Mouse (Mus musculus) layer of hippocampus, adult 9-10 months (tissue): Measurements from ENCODE around the gene Atp5d.

Experiments
- DNase-seq: peaks from one replicate; pipeline ENCODE4 v3.0.0; 2022; ENCODE audit warnings: low spot score

Gene Atp5d

DNA sequence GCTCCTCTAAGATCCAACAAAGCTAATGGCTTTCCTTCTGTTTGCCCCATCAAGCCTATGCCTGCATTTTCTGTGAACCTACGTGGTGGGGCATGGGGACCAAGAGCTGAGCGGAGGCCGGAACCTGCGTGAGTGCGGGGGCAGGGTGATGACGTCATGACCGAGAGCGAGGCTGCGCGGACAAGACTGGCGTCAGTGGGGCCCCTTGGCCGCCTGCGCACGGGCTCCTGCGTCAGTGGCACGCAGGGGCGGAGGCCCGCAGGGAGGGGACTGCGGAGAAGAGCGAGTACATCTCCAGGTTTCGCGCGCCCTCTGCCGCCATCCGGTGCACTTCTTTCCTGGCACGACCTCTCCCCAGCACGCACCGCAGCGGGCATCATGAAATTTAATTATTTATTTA is 2.8 kb downstream of the Atp5d start:
- peak; percentile 89 for DNase-seq

DNA sequence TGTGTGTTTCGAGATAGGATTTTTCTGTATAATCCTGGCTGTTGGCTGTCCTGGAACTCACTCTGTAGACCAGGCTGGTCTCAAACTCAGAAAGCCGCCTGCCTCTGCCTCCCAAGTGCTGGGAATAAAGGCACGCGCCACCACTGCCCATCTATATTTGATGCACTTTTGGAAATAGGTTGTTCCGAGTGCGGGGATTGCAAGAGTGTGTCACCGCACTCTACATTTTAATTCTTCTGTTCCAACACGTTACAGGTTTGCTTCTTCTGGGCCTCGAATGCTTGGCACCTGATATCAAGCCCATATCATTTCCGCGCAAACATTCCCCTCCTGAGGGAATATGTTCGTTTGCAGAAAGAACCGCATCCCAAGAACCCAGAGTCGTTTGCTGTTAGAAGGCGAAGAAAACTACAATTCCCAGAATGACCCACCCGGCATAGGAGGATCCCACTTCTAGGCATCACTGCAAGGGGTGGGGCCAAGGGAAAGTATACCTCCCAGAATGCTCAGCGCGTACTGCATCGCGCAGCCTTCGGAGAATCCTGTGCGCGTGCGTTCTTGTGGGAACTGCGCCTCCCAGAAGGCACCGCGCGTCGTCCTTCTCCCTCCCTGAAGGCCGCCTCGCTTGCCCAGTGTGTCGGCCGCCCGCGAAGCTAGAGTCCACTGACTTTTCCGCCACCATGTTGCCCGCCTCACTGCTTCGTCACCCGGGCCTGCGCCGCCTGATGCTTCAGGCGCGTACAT is 3.5 kb downstream of the Atp5d start:
- peak; percentile 82 for DNase-seq

DNA sequence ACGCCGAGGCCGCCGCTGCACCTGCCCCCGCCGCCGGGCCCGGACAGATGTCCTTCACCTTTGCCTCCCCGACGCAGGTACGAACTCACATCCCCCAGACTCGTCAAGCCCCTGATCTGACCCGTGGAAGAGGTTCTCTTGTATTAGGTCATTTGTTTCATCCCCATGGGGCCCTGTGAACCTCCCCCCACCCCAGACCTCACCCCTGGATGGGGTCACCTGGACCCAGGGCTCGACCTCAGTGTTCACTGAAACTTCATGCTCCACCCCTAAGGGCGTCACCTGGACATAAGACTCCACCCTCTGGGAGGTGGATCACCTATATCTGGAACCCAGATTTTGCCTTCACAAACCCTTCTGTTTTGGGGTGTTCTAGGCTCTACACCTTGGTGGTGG is 4.1 kb downstream of the Atp5d start:
- no peak for DNase-seq

DNA sequence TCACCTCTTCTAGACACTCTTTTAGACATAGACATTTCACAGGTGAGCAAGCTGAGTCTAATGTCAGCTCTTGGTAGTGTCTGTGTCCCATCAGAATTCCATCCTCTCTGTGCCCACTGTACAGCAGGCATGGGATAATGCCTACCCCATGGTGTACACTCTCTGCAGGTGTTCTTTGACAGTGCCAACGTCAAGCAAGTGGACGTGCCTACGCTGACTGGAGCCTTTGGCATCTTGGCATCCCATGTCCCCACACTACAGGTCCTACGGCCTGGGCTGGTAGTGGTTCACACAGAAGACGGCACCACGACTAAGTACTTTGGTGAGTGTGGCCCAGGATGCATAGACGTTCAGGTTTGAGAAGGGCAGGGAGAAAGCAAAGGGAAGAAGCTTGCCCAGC is 5.2 kb downstream of the Atp5d start:
- DNase-seq: no peak

DNA sequence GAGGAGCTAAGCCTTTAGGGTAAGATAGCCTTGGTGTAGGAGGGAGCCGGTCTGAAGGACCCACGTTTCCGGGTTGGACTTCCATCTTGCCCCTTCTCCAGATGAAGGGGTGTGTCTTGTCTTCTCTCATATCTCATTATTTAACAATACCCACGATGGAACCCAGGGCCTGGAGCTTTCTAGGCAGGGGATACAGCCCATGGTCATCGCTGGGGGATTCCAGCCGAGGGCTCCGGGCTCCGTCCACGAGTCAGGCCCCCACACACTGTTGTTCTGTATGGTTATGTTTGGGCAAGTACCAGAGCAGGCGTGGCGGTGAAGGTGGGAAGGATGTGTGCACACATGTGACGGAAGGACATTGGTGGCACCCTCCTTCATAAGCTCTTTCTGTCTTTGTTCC is 5.7 kb downstream of the Atp5d start:
- no peak for DNase-seq

DNA sequence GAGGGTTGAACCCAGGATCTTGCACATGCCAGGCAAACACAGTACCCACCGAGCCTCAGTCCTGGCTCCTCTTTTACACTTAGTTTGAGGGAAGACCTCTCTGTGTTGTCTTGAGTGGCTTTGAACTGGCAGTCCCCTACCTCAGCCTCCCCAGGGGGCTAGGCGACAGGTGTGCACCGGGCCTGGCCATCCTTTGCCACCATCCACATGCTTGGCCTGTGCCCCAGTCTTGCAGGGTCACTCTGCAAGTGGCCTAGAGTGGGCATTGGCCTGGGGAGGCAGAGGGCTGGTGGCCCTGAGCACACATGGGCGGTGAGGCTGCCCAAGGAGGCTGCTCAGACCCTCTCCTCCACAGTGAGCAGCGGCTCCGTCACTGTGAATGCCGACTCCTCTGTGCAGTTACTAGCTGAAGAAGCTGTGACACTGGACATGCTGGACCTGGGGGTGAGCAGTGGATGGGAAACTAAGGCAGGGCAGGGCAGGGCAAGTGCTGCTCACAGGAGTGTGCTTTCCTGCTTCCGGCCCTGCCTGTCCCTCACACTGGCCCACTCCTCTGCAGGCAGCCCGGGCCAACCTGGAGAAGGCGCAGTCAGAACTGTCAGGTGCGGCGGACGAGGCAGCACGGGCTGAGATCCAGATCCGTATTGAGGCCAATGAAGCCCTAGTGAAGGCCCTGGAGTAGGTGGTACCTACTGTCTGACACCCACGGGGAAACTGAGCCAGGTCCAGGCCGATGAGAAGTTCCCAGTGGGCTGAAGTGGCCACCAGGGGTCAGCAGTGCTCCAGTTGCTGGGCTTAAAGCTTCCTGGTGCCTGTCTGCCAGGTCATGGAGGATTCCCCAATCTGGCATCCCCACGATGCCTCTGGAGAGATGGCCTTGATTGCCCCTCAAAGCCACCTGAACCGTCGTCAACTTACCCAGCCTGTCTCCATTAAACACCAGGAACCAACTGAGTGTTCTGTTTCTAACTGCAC is 6.7 kb downstream of the Atp5d start:
- no peak for DNase-seq

DNA sequence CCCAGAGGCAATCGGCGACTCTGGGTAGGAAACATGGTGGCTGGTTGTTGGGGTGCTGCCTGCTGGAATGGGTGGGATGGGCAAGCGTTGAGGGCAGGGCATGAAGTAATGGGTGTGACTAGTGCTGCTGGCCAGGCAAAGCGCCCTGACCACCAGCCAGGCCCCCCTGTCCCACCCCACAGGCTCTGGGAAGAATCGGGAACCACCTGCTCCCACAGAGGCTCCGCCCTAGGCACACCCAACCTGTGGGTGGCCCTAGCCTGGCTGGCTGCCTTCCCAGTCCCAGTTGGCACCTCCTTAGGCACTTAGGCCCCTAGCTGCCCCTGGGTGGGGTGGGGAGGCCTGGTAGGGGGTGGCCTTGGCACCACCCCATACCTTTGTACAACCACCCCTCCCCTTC is 7.5 kb downstream of the Atp5d start:
- DNase-seq: no peak

DNA sequence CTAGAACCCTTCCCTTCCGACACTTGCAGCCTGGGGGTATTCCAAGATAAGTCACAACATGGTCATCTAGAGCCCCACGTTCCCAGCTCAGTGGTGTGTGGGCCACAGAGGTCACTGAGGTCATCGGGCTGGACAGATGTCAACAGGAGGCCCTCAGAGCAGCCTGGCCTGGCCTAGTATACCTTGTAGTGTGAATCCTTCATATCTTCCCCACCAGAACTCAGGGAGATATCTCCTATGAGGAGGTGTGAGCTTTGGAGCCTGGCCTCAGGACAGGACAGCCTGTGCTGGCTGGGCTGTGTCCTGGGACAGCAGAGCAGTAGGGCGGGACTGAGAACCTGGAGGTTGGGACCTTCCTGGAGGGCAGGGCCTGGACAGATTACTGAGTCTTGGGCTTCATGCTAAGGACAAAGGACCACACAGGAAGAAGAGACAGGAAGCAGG is 8.2 kb downstream of the Atp5d start:
- no peak for DNase-seq

DNA sequence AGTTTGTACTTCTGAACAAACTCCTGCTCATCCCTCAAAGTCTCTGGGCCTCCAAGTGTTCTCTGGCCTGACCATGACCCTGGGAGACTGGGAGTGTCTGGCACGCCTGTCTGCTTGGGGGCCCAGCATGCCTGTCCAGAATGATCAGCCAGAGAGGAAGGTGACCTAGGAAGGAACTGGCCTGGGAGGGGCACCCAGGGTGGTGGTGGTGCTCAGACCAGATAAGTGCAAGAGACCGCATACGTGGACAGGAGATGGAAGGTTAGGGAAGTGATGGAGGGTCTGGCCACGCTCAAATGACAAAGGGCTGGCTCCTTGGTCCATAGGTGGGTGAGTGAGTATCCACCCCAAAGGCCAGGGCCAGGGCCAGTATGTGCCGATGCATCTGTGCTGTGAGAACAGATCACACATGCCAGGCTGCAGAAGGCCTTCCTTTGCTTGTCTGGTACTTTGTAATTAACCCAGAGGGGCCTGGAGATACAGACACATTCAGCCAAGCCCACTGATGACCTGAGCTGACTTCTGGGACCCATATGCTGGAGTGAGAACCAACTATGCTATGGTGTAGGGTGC is 8.8 kb downstream of the Atp5d start:
- no peak for DNase-seq

DNA sequence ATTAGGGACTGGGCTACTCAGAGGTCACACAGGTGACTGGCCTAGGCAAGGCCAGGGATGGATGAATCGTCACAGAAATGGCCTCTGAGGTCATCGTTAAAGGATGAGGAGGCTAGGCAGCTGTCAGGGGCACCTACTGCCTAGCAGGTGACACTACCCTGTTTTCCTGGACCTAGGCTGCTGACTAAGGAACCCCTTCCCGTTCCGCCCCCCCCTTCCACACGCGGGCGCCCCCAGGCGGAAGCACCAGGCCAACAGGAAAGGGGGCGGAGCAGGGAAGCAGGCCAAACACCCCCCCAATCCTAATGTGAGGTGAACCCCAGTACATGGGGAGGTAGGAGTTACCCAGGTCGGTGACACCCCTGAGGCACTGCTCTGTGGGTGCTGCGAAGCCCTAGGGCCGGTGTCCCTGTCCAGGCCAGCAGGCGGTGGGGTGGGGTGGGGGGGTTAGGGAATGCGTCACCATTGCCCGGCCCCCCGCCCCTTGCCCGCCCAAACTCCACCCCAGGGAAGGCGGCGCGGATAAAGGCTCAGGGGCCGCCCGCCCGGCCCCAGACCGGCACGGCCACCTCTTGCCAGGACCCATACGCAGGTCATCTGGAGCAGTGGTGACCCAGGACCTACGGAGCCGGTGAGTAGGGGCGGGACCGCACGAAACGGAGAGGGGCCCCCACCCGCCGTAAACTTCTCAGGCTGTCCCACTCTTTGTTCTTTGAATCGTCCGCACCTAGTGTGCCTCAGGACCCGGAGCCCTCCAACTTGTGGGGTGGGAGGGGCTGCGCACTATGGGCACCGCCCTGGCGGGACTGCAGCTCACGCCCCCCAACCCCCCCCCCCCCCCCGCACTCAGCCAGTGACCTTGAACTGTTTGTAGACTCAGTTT is 9.5 kb downstream of the Atp5d start, which contains the start of gene Midn:
Midn (plus strand) TSS at position 554 of the 883 bp plus-strand sequence.
- DNase-seq: no peak

DNA sequence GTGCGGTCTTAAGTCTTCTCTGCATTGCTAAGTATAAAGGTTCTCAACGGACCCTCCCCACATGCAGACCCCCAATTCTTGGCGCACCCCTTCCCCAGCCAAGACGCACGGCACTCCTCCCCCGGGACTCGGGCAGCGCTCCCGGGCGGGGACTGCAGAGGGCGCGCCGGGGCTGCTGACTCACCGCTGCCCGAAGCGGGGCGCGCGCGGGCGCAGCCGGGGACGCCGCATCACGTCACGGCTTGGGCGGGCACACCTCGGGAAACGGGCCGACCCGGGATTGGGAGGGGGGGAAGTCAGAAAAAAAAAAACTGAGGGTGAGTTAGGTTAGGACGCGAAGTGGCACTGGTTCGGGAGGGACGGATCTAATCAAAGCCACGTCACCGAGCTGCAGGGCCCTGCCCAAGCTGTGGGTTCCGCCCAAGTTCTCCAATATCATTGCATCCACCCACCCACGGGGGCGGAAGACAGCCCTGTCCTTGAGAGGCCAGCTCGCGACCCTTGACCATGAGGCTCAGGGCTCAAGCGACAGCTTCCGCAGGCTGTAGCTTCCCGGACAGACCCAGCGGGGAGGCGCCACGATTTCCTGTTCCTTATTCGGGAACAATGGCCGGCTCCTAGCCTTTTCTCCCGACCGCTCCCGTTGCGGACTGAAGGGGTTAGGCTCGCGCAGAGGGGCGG is 10.3 kb downstream of the Atp5d start:
- no peak for DNase-seq

DNA sequence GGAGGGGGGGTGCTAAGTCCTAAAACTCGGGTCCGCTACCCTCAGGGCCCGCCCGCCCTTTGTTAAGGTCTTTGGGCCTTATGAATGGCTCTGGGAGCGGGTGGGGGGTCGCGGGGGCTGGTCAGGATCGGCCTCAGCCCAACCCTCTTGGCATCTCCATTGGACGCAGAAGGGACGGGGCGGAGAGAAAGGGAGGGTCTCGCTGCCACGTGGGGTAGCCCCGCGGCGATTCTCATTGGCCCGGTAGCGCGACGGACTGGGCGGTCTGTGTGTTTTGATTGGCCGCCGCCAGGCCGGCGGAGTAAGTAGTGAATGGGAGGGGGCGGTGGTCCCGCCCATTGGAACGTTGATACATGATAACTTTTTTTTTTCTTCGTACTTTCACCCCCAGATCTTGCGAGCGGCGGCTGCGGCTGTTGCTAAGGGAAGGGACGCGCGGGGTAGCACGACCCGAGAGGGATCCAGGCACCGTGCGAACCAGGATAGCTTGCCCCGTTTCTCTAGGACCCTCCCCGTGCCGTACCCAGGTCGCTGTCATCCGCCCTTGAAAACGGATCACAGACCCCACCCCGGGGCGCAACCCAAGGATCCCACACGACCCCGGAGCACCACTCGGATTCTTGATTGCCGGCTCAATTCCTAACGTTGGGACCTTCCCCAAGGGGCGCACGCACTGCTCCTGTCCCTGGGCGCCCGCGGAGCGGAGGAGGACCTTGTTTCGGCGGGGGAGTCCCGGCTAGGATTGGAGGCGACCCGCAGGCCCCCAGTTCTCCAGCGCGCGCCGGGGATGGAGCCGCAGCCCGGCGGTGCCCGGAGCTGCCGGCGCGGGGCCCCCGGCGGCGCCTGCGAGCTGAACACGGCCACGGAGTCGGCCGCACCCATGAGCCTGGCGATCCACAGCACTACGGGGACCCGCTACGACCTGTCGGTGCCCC is 11.1 kb downstream of the Atp5d start:
- peak; percentile 91 for DNase-seq

DNA sequence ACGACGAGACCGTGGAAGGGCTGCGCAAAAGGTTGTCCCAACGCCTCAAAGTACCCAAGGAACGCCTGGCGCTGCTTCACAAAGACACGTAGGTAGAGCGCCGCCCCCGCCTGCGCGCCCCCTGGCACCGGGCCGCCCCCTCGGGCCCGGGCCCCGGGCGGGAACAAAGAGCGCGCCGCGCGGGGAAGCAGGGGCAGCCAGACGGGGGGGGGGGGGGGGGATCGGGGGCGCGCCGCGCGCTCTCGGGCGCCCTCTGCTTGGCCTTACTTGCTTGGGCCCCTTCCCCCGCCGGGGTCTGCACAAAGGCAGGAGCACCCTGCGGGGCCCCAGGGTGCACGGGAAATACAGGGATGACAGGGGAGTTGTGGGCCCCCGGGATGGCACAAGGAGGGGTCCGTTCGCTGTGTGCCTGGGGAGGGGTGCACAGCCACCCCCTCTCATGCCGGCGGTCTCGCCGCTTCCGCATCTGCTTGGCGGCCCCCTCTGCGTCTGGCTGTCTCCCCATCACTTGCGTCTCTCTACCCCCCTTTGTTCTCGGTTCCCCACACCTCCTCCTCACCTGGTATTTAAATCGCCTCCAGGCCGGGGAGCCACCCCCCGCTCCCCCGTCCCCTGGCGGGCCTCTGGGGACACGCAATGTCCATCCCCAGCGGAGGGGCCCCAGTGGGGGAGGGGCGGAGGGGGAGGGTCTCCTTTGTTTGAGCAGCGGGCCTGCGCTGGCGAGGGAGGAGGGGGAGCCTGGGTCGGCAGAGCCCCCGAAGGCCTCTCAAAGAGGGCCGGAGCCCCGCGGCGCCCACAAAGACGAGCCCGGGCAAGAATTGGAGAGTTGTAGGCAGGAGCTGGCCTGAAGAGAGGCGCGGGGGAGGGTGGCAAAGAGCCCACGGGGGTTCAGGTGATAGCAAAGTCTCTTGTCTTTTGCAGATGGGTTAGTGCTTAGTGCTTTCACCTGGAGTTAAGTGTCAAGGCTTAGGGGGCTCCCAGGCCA is 12.1 kb downstream of the Atp5d start:
- no peak for DNase-seq

DNA sequence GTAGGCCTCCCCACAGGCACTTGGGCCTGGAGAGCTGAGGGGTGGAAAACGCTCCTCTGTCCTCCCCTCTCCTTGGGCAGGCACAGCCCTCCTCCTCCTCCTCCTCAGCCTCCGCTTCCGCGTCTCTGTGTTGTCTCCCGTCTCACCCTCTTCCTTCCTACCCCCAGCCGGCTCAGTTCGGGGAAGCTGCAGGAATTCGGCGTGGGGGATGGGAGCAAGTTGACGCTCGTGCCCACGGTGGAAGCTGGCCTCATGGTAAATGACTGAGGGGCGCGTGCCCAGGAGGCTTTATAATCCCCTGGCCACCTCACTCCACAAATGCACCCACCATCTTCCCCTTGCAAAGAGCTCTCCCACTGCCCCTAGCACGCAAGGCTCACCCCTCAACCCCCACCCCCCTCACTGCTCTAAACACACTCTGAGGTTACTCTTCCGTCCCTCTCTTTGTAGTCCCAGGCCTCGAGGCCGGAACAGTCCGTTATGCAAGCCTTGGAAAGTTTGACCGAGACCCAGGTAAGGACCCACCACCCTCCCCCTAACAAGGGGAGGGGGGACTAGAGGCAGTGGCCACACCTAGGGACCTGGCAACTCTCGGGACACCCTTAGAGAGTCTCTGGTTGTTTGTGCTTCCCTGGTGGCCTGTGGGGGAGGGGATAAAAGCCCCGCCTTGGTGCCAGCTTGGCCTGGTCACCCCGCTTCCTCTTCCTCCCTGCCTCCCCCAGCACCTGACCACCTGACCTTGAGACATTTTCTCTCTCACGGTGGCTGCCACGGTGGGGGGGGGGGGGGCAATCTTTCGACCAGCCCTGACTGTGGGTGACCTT is 13.0 kb downstream of the Atp5d start:
- DNase-seq: no peak

DNA sequence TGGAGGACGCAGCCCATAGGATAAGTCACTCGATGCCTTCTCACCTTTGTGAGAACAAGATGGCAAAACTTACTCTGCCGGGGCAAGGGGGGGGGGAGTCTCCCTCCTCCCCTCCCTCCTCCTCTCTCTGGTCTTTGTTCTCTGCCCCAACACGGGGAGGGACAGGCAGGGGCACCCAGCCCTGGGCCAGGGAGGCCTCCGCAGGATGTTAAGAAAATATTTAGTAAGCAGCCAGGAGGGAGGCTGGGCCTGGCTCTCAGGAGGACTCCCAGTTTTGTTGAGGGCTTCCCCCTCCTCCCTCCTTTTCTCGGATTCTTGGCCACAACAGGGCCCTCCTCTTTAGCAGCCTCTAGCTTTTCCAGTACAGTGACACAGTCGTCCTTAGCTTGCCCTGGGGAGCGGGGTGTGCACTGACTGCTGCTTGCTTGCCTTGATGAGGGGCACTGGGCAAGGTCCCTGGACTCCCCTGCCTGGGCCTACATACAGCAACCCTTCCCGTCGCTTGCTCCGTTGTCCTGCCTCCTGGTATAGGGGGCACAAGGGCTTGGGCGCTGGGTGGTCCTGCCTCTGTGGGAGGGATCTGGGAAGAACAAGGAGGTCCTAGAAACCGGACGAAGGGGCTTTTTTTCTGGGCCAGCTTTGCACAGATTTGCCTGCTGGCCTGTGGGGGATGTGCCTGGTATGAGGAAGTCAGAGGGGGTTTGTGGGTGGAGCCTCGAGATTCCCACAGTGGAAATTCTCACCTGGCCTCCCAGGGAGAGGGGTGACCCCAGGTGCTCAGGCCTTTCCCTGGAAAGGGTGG is 13.8 kb downstream of the Atp5d start:
- DNase-seq: no peak

DNA sequence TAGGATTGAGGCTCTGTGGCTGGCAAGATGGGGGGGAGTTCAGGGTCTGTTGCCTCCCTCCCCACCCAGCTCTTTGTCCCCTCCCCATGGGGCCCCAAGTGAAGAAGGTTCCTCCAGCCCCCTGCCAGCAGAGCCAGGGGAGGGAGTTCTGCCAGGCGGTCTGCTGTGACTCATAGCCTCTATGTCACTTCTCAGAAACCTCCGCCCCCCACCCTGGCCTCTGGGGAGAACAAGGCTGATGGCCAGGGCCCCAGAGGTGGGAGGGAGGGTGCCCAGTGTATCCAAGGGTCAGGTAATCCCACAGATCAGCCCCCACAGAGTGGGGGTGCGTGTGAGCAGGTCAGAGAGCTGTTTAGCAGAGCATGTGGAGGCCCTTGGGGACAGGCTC is 14.4 kb downstream of the Atp5d start:
- no peak for DNase-seq

DNA sequence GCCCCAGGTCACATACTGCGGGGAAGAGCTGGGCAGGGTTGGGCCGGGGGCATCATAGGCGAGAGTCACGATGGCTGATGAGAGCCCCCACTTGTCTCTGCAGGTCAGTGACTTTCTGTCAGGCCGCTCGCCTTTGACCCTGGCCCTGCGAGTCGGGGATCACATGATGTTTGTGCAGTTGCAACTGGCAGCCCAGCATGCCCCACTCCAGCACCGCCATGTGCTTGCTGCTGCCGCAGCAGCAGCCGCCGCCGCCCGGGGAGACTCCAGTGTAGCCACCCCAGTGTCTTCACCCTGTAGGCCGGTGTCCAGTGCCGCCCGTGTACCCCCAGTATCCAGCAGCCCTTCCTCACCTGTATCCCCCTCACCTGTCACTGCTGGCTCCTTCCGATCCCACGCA is 15.3 kb downstream of the Atp5d start:
- no peak for DNase-seq
